Mouse (Mus musculus) cerebellum, adult 11-12 months (tissue): ENCODE data around the gene Mrpl38.
A peak's percentile ranks its signal among the peaks of the same experiment; 100 is the strongest.

ENCODE experiments used
- DNase-seq: peaks from one replicate; pipeline ENCODE4 v3.0.0; 2022

Gene Mrpl38

GRCm38 (mm10) chr11:116138468-116139138 is at the start of gene Mrpl38:
TSS of gene Mrpl38 (minus strand) at chr11:116138868.
- DNase-seq, result peak; percentile 91

GRCm38 (mm10) chr11:116187226-116187930 is 48.7 kb upstream of the Mrpl38 start:
- no peak for DNase-seq

- DNase-seq, result no peak
Measured at GRCm38 (mm10) chr11:116186360-116186759, 47.7 kb upstream of the Mrpl38 start.

- DNase-seq, result no peak
Measured at GRCm38 (mm10) chr11:116185836-116186235, 47.2 kb upstream of the Mrpl38 start.

- no peak for DNase-seq
Measured at GRCm38 (mm10) chr11:116178411-116179121, 39.9 kb upstream of the Mrpl38 start.

GRCm38 (mm10) chr11:116176010-116176409 is 37.3 kb upstream of the Mrpl38 start:
- no peak for DNase-seq

- no peak for DNase-seq
Measured at GRCm38 (mm10) chr11:116174775-116175448, 36.2 kb upstream of the Mrpl38 start.

- DNase-seq, result no peak
Measured at GRCm38 (mm10) chr11:116171959-116172358, 33.3 kb upstream of the Mrpl38 start.

GRCm38 (mm10) chr11:116170003-116170800 is 31.5 kb upstream of the Mrpl38 start:
- no peak for DNase-seq

- DNase-seq, result no peak
Measured at GRCm38 (mm10) chr11:116169214-116169613, 30.5 kb upstream of the Mrpl38 start.

GRCm38 (mm10) chr11:116167884-116168439 is 29.3 kb upstream of the Mrpl38 start, which contains the start of gene Fbf1:
TSS of gene Fbf1 (minus strand) at chr11:116168166.
- DNase-seq, result peak; percentile 95

- no peak for DNase-seq
Measured at GRCm38 (mm10) chr11:116167232-116167631, 28.6 kb upstream of the Mrpl38 start.

- DNase-seq, result no peak
Measured at GRCm38 (mm10) chr11:116163002-116163401, 24.3 kb upstream of the Mrpl38 start.

- no peak for DNase-seq
Measured at GRCm38 (mm10) chr11:116162146-116162545, 23.5 kb upstream of the Mrpl38 start.

GRCm38 (mm10) chr11:116161312-116161711 is 22.6 kb upstream of the Mrpl38 start:
- DNase-seq, result no peak

- DNase-seq, result no peak
Measured at GRCm38 (mm10) chr11:116150960-116151359, 12.3 kb upstream of the Mrpl38 start.

GRCm38 (mm10) chr11:116149341-116149740 is 10.7 kb upstream of the Mrpl38 start:
- DNase-seq, result peak; percentile 76

- DNase-seq, result peak; percentile 87
Measured at GRCm38 (mm10) chr11:116148761-116149221, 10.1 kb upstream of the Mrpl38 start.

- peak; percentile 80 for DNase-seq
Measured at GRCm38 (mm10) chr11:116146294-116146985, 7.8 kb upstream of the Mrpl38 start.

- peak; percentile 80 for DNase-seq
Measured at GRCm38 (mm10) chr11:116145481-116146293, 7.0 kb upstream of the Mrpl38 start.
